Mouse (Mus musculus): ENCODE data around the gene Large2. TPM values are rescaled to one million over a fixed set of nuclear protein-coding genes. Genes with fewer than 3 reads are reported as not detected.
A peak's percentile ranks its signal among the peaks of the same experiment; 100 is the strongest.

Large2 gene
- polyA plus RNA-seq (2015; fragmentation: Nextera tagmentation; extraction: Ambion mirVana): 0.74 and 1.4 TPM in 2 replicates

DNA sequence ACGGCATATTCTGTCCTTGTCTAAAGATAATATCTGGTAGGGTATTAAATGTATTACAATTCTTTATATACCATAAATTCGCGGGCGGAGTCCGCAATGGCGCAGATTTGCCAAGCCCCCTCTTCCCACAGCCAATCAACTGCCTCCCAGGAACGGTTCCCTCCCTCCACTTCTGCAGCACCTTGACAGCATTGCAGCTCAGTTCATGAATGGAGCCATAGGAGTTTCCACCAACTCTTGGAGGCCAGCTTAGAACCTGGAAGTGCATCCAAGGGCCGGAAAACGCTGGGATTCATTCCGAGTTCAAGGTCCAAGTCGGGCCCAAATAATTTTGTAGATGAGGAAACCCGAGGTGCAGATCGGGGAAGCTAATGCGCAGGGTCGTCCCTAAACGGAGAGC, at the start of gene Large2, which contains the start of gene Pex16:
Gene Large2 (minus strand): TSS at position 356 of the 400 bp plus-strand sequence.
Gene Pex16 (plus strand): TSS at position 163 of the 400 bp plus-strand sequence.
- H3K27ac ChIP-seq (replicated peaks): peak within 1 kb of the TSS; percentile 86
- H3K4me3 ChIP-seq: peak within 1 kb of the TSS; percentile 85
- H3K9me3 ChIP-seq: no peaks in the 10 kb centered on the region
- ATAC-seq (ENCODE audit: low read depth): peak; percentile 54
- H3K4me1 ChIP-seq (replicated peaks): peaks cover 56% of the 10 kb centered on the region
- peak within 1 kb of the TSS; percentile 85 for H3K9ac ChIP-seq
- peaks cover 26% of the 10 kb centered on the region for H3K36me3 ChIP-seq
- H3K4me2 ChIP-seq: peak within 1 kb of the TSS; percentile 98
- WGBS: 3% methylated on average over 16 of the region's 16 CpGs
- H3K27me3 ChIP-seq: peaks cover 31% of the 10 kb centered on the region

DNA sequence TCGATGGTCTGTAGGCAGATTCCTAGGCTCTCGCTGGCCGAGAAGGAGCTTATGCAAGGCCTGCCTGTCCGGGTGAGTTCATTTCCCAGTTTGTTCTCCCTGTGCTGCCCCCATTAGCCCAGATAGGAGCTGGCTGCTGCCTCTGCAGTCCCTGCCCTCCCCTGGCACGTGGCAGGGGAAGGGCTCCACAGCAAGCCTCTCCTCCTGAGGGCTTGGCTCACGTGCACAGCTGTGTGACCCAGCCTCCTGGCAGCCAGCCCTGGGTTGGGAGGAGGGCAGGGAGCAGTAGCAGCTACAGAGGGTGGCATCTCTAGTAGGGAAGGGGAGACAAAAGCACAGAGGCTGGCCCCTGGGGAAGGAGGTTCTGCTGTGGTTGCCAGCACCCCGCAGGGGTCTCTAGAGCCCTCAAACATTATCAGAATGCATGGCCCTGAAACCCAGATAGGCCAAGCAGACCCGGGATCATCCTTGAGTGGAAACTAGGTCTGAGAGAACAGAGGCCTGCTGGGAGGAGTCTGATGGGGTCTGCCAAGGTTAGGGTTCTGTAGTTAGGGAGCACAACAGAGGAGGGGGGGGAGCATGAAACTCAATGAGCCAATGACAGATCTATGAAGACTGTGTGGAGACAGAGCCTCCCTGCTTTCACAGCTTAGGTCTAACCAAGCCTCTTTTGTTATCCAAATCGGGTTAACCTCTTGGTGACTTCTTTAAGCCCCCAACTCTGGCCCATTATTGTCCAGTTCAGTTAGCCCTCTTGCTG, 49.2 kb upstream of the Large2 start:
- peak overlapping the region; percentile 83 for H3K27ac ChIP-seq (replicated peaks)
- peaks cover 60% of the 10 kb centered on the region for H3K4me1 ChIP-seq (replicated peaks)
- H3K4me3 ChIP-seq: no peak overlapping the region
- WGBS: 68% methylated on average over 9 of the region's 9 CpGs
- no peak overlapping the region for H3K4me2 ChIP-seq
- peak; percentile 66; the same call in 1 of the 2 replicates for ATAC-seq (ENCODE audit: low read depth)
- peaks cover 63% of the 10 kb centered on the region for H3K36me3 ChIP-seq
- H3K27me3 ChIP-seq: no peaks in the 10 kb centered on the region
- 0 out of 2 replicates have a peak overlapping the region, but pooled peaks have one; percentile 9 for H3K9ac ChIP-seq
- H3K9me3 ChIP-seq: no peaks in the 10 kb centered on the region

DNA sequence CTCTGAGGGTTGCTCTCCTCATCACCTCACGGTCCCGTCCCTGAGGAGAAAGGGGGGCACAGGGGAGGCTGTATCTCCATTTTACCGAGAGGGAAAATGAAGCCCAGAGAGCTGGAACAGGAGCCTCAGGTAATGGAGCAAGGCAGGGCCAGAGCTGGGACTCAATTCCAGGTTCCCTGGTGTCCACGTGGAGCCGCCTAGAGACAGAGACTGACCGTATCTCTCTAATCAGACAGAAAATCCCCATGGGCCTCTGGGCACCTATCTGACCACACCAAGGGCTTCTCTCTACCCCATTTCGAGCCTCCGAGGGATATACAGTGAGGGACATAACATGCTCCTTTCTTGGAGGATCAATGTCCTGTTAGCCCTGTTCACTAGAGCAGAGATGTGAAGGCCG, 48.5 kb upstream of the Large2 start:
- Histone ChIP-seq H3K27ac (replicated peaks) (peak overlapping the region; percentile 83), H3K36me3 (peaks cover 70% of the 10 kb centered on the region), H3K9me3 (no peaks in the 10 kb centered on the region), H3K9ac (no peak overlapping the region), H3K4me3 (no peak overlapping the region), H3K4me1 (replicated peaks) (peaks cover 53% of the 10 kb centered on the region), H3K27me3 (no peaks in the 10 kb centered on the region), H3K4me2 (no peak overlapping the region)
- WGBS: 93% methylated on average over 9 of the region's 9 CpGs
- ATAC-seq (ENCODE audit: low read depth): no peak

DNA sequence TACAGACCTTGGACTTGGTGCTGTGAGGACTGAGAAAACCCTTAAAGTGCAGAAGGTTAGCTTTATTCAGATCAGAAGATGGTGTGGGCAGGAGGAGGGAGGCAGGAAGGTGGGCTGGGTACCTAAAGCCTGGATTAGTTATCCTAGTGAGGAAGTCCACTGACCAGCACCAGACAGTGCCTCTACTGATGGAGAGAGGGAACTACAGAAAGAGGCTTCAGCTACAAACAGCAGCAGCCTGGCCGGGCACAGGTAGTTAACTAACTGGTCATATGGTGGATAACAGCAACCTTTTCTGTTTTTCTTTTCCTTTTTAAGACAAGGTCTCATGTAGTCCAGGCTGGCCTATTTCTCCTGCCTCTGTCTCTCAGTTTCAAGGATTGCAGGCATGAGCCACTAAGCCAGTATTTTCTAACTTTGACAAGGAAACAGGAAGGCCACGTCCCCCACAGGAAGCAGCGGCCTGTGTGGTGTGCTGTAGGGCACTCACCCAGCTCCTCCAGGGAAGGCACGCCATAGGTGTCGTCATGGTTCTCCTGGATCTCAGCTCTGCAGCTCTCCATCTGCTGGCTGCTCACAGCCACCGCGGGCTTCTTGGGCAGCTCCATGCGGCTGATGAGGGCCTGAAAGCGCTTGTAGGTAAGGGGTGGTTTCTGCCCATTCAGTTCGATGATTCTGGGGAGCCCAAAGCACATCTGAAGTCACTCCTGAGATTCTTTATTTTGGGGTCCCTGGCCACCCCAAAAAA, 47.9 kb upstream of the Large2 start:
- no peak for ATAC-seq (ENCODE audit: low read depth)

DNA sequence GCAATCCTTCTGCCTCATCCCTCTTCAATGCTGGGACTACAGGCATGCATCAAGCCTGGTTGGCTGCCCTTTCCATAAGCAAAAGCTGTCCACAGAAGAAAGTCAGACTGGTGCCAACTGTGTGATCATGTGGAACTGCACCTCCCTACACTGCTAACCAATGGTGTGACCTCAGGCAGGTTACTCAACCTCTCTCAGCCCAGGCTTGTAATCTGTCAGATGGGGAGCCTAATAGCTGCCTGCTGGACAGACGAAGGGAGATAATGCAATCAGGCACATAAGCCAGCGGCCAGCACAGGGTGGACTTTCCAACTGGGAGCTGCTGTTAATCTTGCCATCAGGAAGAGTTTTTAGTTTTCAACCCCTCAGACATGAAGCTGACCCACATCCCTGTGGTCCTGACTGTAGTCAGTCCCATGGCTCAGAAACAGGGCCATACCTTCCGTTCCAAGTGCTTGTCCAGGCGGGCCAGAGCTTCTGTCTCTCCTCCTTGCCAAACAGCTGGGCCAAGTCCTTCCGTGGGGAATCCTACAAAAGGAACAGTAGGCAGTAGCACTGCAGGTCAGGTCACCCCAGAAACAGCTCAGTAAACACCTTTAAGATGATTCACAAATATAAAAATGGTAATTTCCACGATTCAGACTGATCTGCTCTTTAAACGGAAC, 47.2 kb upstream of the Large2 start:
- Histone ChIP-seq H3K27me3 (no peaks in the 10 kb centered on the region), H3K9me3 (no peaks in the 10 kb centered on the region), H3K9ac (no peak overlapping the region), H3K27ac (replicated peaks) (no peak overlapping the region), H3K4me1 (replicated peaks) (peaks cover 40% of the 10 kb centered on the region), H3K36me3 (peaks cover 83% of the 10 kb centered on the region), H3K4me2 (no peak overlapping the region), H3K4me3 (no peak overlapping the region)
- ATAC-seq (ENCODE audit: low read depth): no peak
- 95% methylated on average over 7 of the region's 7 CpGs for WGBS

More for the DNA sequence above, 47.9 kb upstream of the Large2 start:
- 79% methylated on average over 10 of the region's 10 CpGs for WGBS
- Histone ChIP-seq H3K4me3 (no peak overlapping the region), H3K9me3 (no peaks in the 10 kb centered on the region), H3K4me2 (no peak overlapping the region), H3K4me1 (replicated peaks) (peaks cover 47% of the 10 kb centered on the region), H3K36me3 (peaks cover 76% of the 10 kb centered on the region), H3K27ac (replicated peaks) (no peak overlapping the region), H3K27me3 (no peaks in the 10 kb centered on the region), H3K9ac (no peak overlapping the region)

DNA sequence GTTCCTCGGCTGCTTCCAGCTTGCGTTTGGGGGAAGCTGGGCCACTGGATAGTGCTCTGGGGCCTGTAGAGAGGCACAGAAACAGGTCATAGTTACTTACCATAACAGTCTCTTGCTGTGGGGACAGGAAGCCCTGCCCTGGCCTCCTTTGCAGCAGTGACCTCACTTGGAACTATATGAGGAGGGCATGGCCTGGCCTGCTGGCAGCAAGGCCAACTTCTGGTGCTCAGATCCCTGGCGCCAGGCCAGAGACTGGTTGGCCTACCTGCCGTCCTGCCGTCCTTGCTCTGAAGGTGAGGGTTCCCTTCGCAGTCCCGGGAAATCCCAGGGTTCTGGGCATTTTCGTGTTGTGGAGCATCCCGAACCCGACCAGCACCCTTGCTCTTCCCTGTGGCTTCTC, 37.0 kb upstream of the Large2 start:
- Histone ChIP-seq H3K4me3 (no peak overlapping the region), H3K4me1 (replicated peaks) (0 out of 2 replicates have a peak, but pooled peaks cover under 1% of the 10 kb centered on the region), H3K27ac (replicated peaks) (no peak overlapping the region), H3K9ac (no peak overlapping the region), H3K9me3 (no peaks in the 10 kb centered on the region), H3K4me2 (no peak overlapping the region), H3K36me3 (peaks cover 99% of the 10 kb centered on the region), H3K27me3 (no peaks in the 10 kb centered on the region)
- WGBS: 92% methylated on average over 10 of the region's 10 CpGs
- no peak for ATAC-seq (ENCODE audit: low read depth)

DNA sequence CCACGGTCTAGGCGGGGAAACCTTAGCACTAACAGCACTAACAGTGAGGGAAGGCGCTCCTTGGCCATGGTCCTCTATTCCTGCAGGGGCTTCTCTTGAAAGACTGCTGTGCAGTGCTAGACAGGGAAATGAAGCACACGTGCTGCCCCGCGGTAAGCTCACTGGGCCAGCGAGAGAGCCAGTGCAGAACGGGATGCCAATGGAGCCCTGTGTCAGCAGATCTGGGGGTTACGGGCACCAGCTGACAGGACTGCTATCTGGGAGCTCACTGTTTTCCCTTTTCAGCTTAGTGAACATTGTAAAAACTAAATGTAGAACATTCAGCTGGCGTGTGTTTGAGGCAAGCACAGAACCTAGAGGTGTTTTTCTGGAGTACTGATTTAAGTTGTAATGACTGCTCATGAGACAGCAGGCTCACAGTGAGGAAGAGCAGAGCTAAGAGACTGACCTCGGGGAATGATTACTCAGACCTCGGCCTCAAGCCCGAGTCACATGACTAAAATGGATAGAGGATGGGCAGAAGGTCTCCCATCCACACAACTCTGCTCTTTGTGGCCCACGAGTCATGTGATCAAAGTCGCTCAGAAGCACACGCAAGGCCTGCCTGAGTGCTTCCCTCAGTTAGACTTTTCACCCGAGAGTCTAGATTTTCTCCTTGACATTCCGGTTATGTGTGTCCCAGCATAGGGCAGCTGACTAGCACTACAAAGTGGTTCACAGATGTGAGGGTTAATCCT, 33.8 kb upstream of the Large2 start:
- H3K4me1 ChIP-seq (replicated peaks): peaks cover 21% of the 10 kb centered on the region
- H3K27ac ChIP-seq (replicated peaks): no peak overlapping the region
- H3K9ac ChIP-seq: no peak overlapping the region
- no peak overlapping the region for H3K4me2 ChIP-seq
- H3K9me3 ChIP-seq: no peaks in the 10 kb centered on the region
- no peaks in the 10 kb centered on the region for H3K27me3 ChIP-seq
- WGBS: 90% methylated on average over 18 of the region's 18 CpGs
- H3K36me3 ChIP-seq: peaks cover 99% of the 10 kb centered on the region
- ATAC-seq (ENCODE audit: low read depth): no peak
- H3K4me3 ChIP-seq: no peak overlapping the region

DNA sequence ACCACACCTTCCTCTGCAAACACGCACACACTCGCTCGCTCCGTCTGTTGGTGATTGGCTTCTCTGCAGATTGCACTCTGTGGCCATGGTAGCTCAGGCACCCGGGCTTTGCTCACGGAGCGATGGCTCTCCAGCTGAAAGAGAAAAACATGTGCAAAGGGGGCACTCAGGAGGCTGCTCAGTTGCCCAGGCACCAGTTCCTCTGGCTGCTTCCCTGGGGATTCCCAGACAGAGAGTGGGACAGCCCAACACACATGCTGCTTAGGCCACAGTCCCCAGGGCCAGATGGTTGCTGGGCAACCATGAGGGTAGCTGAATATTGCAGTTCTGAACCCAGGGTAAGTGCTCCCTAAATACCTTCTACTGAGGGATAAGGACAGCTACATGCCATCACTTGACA, 31.0 kb upstream of the Large2 start:
- Histone ChIP-seq H3K27ac (replicated peaks) (peak overlapping the region; percentile 72), H3K36me3 (peaks cover 71% of the 10 kb centered on the region), H3K4me1 (replicated peaks) (peaks cover 34% of the 10 kb centered on the region), H3K27me3 (no peaks in the 10 kb centered on the region), H3K4me3 (no peak overlapping the region), H3K9ac (0 out of 2 replicates have a peak overlapping the region, but pooled peaks have one; percentile 22), H3K9me3 (no peaks in the 10 kb centered on the region), H3K4me2 (no peak overlapping the region)
- WGBS: 50% methylated on average over 7 of the region's 7 CpGs
- no peak for ATAC-seq (ENCODE audit: low read depth)

DNA sequence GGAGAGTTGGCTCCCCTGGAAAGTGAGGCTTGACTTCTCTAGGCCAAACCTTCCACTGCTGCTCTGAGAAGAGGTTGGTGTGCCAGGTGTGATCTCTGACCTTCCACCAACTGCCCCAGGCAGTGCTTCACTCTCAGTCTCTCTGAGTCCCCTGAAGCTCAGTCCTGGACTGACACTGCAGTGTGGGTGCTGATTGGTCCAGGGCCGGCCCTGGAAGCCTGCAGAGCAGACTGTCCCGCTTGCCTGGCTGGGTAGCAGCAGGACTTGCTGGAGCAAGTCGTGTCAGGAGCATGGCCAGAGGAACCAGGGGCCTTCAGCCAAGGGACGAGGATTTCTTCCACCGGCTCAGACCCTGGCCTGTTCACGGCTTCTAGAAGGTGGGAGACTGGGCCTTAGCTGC, 30.1 kb upstream of the Large2 start:
- no peaks in the 10 kb centered on the region for H3K27me3 ChIP-seq
- ATAC-seq (ENCODE audit: low read depth): no peak
- 88% methylated on average over 6 of the region's 6 CpGs for WGBS
- no peak overlapping the region for H3K4me2 ChIP-seq
- H3K36me3 ChIP-seq: peaks cover 61% of the 10 kb centered on the region
- no peak overlapping the region for H3K4me3 ChIP-seq
- peak overlapping the region; percentile 72; the same call in 1 of the 2 replicates for H3K27ac ChIP-seq (replicated peaks)
- H3K9me3 ChIP-seq: no peaks in the 10 kb centered on the region
- H3K4me1 ChIP-seq (replicated peaks): peaks cover 43% of the 10 kb centered on the region
- H3K9ac ChIP-seq: 0 out of 2 replicates have a peak overlapping the region, but pooled peaks have one; percentile 6

DNA sequence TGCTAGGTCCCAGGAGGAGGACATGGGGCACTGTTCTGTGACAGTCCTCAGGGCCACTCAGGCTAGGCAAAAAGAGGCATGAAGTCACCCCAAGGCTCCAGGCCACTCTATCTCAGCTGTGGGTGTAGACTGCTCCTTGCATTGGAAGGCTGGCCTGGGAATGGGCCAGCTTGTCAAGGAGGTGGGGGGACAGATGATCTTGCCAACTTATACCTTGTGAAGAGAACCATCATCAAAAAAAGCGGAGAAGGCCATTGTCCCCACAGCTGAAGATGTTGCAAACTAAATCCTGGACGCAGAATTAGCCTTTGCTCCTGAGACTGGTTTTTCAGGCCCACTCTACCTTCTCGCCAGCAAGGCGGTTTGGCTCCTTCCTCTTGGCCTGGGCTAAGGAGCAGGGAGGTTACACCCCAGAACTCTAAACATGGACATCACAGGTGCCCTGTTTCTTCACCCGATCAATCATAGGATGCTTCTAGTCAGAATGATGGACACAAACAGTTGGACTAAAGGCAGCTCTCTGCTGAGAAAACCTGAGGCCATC, 29.2 kb upstream of the Large2 start:
- no peak for ATAC-seq (ENCODE audit: low read depth)
- Histone ChIP-seq H3K9ac (no peak overlapping the region), H3K4me2 (no peak overlapping the region), H3K4me3 (no peak overlapping the region), H3K36me3 (peaks cover 53% of the 10 kb centered on the region), H3K27me3 (no peaks in the 10 kb centered on the region), H3K9me3 (no peaks in the 10 kb centered on the region), H3K4me1 (replicated peaks) (peaks cover 52% of the 10 kb centered on the region), H3K27ac (replicated peaks) (no peak overlapping the region)
- 95% methylated on average over 5 of the region's 5 CpGs for WGBS

DNA sequence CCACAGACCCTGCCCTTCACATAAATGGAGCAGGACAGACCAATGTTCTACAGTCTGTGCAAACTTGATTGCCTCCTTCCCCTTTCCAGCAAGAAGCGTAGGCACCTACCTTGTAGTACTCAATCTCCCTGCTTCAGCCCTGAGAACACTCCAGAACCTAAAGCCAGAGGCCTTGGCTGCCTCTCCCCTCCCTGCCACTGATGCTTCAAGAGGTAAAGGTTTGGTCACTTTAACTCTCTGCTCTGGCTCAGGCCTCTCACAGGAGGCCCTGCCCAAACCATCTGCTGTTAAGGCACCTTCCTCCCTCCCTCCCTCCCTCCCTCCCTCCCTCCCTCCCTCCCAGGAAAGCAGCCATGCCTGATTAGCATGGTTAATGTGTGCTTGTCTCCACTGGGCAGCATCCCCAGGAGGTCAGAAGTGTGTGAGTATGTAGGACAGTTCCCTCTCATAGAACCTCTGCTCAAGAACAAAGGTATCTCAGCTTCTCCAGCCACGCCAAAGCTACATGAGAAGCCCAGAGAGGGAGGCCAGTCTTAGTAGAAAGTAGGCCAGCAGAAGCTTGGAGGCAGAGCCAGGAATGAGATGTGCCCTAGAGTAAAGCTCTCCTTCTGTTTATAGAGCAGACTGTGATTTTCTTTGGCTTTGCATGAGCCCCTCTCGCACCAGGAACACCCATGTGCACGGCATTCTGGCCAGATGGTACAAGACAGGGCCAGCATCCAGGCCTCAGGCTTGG, 28.1 kb upstream of the Large2 start:
- 68% methylated on average over 4 of the region's 4 CpGs for whole genome bisulfite sequencing
- no peak overlapping the region for H3K4me3 ChIP-seq
- H3K27me3 ChIP-seq: no peaks in the 10 kb centered on the region
- peaks cover 42% of the 10 kb centered on the region for H3K36me3 ChIP-seq
- no peaks in the 10 kb centered on the region for H3K9me3 ChIP-seq
- H3K4me1 ChIP-seq (replicated peaks): peaks cover 62% of the 10 kb centered on the region
- H3K9ac ChIP-seq: no peak overlapping the region
- no peak for ATAC-seq (ENCODE audit: low read depth)
- peak overlapping the region; percentile 35 for H3K27ac ChIP-seq (replicated peaks)
- no peak overlapping the region for H3K4me2 ChIP-seq

Data from neural tube, embryonic 13.5 days (tissue).